Mouse (Mus musculus) layer of hippocampus, postnatal 25 days (tissue): ENCODE measurements around the gene Tbrg1. TPM values are rescaled to one million over a fixed set of nuclear protein-coding genes. Genes with fewer than 3 reads are reported as not detected.
A peak's percentile ranks its signal among the peaks of the same experiment; 100 is the strongest.

Source experiments
- DNase-seq, 2 experiments: peaks; one replicate each; pipeline ENCODE4 v3.0.0; 2022; ENCODE audit warnings: mixed read lengths in 2 of 2, low spot score in 1 of 2; ENCODE audit errors: extremely low spot score in 1 of 2
- total RNA-seq, 2 experiments: library from RNA; stranded (reverse); gene quantifications; 2 replicates each; pipeline ENCODE4 v1.2.3; 2021

Tbrg1 gene
- total RNA-seq, 2 experiments from 2014 or later: 47.4 to 49.8 TPM

DNA sequence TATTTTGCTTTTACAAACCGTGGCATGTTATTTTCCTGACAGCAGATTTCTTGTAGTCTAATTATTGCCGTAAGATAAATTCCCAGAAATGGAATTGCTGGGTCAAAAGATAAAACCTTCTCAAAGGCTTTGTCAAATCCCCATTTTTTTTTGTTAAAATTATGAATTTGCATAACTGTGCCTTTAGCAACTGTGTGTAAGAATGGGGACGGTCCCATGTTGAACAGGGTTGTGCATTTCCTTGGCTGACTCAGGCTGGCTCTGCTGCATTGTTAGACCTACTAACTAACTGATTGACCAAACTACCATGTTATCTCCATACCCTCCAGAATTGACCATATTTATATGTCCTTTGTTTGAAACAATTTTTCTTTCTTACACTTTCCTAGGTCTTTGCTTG lies 22.8 kb downstream of the Tbrg1 start:
- no peak for DNase-seq

DNA sequence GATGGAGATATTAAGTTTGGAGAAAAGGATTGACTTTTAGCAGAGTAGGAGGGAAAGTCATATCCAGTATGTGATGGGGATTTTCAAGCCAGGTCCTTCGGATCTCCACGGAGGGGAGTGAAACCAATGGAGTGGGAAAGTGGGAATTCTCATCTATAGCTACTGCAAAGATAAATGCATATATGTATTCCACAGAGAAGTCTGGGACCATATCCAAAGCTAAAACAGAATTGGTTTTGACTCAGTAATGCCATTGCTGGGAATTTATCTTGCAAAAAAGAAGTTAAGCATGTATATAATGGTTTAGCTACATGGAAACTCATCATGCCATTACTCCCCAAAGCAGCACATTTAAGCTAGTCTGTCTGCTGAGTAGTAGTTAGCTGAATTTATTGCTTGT lies 24.8 kb downstream of the Tbrg1 start:
- no peak for DNase-seq

DNA sequence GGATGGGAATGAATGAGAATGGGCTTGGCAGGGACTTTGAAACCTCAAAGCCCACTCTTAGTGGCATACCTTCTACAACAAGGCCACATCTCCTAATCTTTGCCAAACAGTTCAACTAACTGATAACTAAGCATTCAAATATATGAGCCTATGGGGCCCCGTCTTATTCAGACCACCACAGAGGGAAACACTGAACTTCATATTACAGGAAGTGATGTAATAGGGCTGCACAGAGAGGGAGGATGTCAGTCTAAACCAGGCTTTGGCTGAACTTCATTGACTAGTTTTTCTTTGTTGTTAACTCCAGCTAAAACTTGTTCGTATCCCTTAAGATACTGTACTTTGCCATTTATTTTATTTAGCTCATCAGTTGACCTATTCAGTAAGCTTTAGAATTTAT lies 27.2 kb downstream of the Tbrg1 start:
- no peak for DNase-seq

DNA sequence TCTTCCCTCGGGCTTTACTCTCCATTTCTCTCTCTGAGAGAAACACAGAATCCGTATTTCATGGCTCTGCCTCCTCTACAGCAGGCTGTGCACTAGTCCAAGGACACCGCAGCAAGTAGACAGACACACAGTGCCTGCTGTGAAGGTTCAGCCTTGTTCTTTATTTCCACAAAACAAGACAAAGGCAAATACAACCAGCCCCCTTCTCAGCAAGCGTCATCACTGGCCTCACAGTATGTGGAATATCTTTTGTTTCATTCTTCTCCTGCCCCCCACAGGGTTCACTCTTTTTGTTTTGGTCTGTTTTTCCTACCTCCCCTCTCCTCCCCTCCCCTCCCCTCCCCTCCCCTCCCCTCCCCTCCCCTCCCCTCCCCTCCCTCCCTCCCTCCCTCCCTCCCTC lies 28.5 kb downstream of the Tbrg1 start:
- no peak for DNase-seq

DNA sequence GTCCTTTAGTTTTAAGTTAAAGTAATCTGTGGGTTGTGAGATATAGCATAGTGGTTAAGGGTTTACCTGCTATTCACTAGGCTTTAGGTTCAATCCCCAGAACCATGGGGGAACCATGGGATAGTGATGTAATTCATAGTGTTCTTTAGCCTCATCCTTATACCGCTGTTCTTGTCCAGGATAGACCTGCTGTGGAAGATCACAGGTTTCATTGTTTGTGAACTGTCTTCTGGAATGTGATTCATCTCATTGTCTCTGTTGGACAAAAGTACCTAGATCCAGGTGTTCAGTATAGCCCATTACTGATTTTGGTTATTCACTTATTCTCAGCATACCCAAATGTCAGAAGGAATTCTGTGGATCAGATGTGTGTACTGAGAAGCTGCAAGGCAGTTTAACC lies 29.8 kb downstream of the Tbrg1 start:
- DNase-seq: no peak

DNA sequence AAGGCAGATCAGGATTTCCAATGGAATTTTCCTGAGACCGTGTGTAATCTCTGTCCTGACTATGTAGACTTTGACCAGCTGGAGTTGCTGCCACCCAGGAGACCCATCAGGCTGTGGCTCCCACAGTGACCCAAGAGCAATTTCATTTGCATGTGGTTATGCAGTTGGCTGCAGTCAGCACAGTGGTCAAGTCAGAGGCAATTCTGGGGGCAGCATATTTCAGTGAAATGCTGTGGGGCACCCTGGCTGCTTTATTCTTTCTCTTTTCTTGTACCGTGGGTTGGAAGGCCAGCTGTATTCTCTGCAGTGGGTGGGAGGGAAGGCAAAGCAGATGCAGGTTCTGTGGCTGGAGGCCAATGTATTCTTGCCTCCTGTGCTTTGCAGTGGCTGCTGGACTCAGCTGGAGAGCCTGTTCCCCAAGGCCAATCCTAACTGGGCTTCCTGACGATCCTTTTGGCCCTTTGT lies 31.0 kb downstream of the Tbrg1 start:
- DNase-seq: peak in 1 of 2 experiments; percentile 39

DNA sequence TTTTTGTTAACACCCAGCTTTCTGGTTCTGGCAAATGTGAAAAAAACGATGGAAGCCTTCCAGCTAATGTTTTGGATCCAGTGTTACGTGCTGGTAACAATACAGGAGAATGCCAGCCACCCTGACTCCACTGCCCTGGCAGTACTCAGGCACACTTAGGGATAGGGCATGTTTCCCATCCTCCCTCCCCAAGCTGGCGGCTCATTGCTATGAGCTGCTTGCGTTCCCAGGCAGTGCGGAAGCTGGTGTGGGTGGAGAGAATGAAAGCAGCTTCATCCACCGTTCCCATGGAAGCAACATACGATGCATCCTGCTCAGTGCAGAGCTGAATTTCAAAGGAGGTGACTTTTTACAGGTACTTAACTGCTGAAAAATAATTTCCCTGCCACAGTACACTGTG lies 31.5 kb downstream of the Tbrg1 start:
- DNase-seq: peak; percentile 47 to 56

DNA sequence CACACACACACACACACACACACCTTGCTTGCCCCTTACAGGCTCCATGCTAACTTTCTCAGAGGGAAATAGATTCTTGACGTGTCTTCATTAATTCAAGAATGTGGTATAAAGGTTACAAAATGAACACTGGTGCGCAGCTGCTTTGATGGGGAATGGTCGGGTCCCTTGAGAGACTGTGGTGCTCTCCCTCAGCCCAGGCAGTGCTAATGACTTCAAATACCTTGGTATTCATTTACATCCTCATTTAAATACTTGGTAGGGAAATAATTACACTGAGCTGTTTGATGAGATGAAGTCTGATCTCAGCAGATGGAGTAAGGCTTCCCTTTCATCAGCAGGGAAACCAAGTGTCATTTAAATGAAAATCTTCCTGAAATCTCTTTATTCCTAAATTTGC lies 32.0 kb downstream of the Tbrg1 start:
- no peak for DNase-seq

DNA sequence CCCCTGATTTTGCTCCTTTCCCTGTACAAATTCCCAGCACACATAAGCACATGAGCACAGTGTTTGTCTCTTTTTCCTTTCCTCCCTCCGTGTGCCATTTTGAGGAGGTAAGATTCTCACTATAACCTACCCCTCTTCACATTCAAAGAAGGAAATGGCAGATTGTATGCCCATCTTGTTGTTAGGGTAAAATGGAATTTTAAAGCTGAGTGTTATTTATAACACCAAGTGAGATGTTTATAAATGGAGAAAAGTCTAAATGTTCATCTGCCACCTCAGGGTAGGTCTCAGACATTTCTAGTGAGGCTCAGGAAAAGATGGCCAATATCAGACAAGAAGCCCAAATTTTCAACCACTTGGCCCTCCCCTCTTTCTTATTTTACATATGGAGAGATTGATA lies 32.6 kb downstream of the Tbrg1 start:
- no peak for DNase-seq

DNA sequence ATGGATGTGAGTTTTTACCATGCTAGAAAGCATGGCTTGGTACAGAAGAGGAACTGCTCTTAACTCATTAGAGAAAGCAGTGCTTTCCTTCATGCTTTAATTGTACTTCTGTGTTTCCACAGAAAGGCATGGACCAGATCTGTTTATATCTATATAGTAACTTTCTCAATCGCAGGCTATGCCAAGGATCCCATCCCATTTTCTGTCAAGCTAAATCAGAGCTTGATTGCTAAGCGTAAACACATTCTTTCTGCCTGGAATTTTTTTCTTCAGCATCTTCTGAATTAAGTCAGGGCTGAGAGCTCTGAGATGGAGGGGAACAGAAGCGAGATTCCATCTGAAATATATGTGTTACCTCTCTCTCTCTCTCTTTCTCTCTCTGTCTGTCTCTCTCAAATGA lies 33.1 kb downstream of the Tbrg1 start:
- DNase-seq: no peak

DNA sequence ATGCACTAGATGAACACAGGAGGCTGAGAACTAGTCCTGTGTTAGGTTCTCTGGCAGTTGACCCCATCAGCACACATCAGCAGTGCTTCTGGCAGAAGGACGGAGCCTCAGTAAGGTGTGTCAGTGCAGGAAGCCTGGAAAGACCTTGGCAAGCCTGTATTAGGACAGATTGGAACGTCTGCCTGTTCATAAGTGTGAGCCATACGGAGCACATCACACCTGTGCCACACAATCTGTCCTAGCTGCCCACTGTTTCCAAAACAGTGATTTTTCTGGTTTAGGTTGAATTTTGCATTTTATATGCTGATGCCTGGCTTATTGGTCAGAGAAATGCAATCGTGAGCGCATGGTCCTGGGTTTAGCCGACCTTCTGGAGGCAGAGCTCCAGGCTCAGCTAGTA lies 35.8 kb downstream of the Tbrg1 start:
- DNase-seq: peak in 1 of 2 experiments; percentile 34

DNA sequence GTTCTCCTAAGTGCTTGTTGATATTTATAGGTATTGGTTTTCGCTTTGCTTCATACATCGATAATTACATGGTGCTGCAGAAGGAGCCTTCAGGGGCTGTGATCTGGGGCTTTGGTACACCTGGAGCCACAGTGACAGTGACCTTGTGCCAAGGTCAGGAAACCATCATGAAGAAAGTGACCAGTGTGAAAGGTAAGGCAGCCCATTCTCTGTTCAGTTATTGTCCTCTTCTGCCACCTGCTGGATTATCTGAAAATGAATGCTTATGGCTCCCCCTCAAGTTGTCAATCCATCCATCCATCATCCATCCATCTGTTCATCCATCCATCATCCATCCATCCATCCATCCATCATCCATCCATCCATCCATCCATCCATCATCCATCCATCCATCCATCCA lies 40.3 kb downstream of the Tbrg1 start:
- DNase-seq: no peak

DNA sequence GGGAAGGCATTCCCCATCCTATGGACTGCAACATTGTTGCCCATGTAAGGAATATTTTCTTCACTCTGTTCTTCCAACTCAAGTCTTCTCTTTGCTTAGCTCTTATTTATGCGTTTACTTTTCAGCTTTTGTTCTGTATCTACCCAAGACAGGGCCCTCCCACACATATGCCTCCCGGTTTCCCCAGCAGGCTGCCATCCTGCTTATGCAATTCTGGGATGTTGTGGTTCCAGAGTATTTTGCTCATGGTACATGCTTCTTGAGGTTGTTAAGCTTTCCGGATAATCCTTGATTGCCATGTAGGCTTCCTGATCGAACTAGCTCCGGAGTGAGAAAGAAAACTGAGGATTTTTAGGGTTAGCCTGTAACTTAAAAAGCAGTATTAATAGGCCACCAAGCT lies 41.9 kb downstream of the Tbrg1 start:
- no peak for DNase-seq

DNA sequence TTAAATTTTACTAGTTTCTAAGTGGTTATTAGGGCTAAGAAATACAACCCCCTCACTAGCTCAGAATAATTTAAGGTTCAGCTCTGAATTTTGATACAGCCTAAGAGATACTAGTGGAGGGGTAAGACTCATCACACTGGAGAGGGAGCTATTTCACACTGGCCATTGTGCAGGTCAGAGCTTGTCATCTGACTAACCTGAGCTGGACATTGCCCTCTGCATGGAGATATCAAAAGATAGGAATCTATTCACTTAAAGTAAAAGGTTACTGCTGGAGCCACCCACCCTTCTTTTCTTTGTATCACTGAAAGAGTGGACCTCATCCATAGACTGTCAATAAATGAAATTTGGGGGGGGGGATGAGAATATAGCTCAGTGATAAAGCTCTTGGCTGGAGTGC lies 42.8 kb downstream of the Tbrg1 start:
- no peak for DNase-seq

DNA sequence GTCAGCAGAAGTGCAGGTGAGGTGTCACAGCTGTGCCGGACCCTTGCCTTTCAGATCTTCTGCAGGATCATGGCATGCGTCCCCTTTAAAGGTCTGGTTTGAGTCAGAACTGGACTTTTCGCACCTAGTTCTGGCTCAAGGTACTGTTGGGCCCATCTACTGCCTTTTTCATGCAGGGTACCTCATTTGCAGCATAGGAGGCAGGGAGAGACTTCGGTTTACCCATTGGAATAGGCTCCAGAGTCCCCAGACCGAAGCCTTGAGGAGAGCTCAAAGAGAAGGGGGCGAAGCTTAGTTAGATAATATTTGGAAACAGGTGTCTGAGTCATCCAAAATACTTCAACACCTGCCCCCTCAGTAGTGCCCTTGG lies 43.2 kb downstream of the Tbrg1 start:
- no peak for DNase-seq

DNA sequence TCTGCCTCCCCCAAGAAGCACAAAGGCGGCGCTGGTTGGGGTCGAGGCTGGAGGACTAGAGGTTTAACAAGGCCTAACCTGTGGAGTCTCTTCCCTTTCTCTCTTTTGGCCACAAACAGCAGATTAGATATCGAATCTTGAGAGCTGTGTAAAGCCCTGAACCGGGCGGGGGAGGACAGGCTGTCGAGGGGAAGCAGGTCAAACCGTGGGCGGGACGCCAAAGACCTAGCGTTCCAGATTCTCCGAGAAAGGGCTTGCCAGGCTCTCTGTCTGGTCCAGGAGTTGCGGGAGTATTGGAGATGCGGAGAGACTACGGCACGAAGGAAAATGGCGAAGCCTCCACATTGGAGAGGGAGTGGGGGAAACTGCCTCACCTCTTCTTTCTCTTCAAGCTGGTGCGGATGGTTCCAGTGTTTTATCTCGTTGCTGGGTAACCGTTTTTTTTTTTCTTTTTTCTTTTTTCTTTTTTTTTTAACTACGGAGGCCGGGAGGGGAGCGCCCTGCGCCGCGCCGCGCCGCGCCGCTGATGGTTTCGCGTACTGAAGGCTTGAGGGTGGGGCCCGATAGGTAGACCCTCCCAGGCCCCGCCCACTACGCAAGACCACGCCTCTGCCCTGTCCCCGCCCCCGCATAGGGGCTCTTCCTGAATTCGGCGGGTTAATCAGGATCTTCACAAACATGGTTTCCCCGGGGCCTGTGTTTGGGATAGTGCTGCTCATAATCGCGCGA lies 43.8 kb downstream of the Tbrg1 start, which contains the start of gene Spa17:
Gene Spa17, minus strand, starts transcription at position 541 of the 729 bp plus-strand sequence.
- peak; percentile 67 to 74 for DNase-seq

DNA sequence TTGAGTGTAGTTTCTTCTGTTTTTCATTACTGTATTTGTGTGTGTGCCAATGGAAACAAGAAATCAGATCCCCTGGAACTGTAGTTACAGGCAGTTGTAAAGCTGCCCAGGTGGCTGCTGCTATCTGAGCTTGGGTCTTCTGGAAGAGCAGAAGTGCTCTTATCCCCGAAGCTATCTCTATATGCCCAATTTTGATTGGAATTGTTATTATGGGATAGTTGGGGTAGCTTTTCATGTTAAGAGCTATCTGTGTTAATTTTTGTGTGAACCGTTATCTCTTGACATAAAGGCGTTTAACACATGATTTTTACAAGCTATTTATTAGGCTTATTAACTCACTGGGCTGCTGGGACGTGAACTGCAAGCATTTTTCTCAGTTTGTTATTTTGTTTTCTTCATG lies 47.6 kb downstream of the Tbrg1 start:
- DNase-seq: no peak

DNA sequence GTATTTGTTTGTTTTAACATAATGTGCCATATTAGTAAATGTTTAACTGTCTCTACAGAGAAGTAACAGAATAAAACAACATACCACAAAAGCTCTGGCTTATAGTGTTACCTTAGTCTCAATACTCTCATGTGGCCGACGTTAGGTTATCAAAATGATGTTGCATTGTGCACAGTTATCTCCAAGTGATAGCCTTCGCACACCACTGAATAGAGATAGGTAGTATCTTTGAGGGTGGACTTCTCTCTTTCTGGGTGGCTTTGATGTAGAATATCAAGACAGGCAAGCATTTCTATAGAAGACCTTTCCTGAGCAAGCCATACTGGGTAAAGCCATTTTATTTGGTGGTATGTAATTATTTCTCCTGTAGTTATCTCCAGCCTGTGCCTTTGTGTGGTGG lies 52.0 kb downstream of the Tbrg1 start:
- no peak for DNase-seq

DNA sequence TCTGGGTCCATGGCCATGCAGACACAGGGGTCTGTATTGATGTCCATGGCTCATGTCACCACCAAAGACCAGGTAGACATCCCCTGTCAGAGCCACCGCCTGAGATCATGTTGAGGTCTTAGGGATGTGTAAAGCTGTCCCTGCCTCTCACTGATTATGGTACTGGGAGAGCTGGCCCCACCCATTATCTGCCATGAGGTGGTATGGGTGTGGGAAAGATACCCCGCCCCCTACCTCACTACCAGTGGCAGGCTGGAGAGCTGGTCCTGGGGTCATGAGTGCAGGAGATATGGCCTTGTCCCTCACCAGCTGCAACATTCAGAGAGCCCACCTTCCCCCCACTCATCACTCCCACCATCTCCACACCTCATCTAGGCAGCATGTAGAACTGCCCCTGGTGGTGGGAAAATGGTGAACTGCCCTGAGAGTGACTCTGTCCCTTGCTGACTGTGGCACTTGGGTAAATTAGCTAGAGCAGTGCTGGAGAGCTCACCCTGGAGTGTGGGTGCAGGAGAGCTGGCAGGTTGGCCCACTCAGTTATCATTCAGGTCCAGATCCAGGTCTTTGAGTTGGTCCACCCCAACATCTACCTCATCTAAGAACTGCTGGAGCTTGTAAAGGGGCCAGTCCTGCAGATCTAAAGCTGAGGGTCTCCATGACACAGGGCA lies 56.4 kb downstream of the Tbrg1 start:
- no peak for DNase-seq
